Mouse (Mus musculus) lung, postnatal 36 days (tissue): ENCODE measurements at regions not wholly inside any gene's neighbourhood (a gene's known extent, or its start where the extent isn't known, plus 50 kb on each side); places are given as distances from the start of the nearest gene placed in this dataset.
A peak's percentile ranks its signal among the peaks of the same experiment; 100 is the strongest.
"Not testable (repeated sequence)": the region's sequence is repeated elsewhere in the genome, so short reads cannot be mapped to it uniquely, and the experiment has no call there.

Source experiments
- DNase-seq: peaks from one replicate; pipeline ENCODE4 v3.0.0; 2022; ENCODE audit warnings: mixed read lengths

GRCm38 (mm10) chr2:181930037-181930436 is 60.9 kb upstream of the Gm14496 start:
- no peak for DNase-seq

GRCm38 (mm10) chr2:181930538-181930937 is 60.4 kb upstream of the Gm14496 start:
- not testable (repeated sequence) for DNase-seq

GRCm38 (mm10) chr2:181931077-181931815 is 59.7 kb upstream of the Gm14496 start:
- DNase-seq = peak; percentile 6

GRCm38 (mm10) chr2:181931918-181932605 is 58.9 kb upstream of the Gm14496 start:
- no peak for DNase-seq
